Mouse (Mus musculus): ENCODE measurements around the gene Mief2.

The Mief2 gene

DNA sequence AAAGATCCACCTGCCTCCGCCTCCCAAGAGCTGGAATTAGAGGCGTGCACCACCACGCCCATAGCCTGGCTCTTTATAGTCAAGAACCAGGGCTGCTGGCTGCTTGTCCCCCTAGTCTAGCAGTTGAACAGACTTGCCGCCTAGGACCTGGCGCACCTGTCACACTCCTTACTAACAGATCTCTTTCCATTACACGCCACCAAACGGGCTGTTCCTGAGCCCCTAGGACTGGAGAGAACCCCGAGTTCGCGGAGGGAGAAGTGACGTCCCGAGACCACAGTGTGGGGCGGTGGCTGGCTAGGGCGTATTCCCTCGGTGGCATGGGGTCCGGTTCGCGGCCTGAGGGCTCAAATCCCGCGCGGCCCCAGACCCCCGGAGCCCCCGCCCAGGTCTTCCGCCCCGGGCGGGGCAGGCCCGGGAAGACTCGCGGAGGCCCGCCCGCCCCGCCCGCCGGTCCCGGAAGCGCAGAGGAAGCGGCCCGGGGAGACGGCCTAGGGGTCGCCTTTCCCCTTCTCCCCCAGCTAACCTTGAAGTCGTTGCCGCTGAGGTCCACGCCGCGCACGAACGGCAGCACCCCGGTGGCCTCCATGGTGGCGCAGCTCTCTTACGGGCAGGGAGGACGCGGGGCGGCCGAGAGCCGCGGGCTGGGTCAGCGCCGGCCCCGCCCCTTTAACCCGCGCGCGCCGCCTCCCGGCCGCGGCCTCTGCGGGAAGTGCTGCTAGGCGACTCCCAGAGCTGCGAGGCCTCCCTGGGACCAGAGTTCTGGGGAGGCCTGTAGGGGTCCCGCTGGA lies 1.4 kb upstream of the Mief2 start, which contains the start of gene Flii:
TSS of gene Flii (minus strand) at position 663 of the 791 bp plus-strand sequence.
- peak; percentile 70 for DNase-seq

- DNase-seq, result no peak
These were observed 632 bp upstream of the Mief2 start for GRCm38 (mm10) chr11:60727392-60728140.

DNA sequence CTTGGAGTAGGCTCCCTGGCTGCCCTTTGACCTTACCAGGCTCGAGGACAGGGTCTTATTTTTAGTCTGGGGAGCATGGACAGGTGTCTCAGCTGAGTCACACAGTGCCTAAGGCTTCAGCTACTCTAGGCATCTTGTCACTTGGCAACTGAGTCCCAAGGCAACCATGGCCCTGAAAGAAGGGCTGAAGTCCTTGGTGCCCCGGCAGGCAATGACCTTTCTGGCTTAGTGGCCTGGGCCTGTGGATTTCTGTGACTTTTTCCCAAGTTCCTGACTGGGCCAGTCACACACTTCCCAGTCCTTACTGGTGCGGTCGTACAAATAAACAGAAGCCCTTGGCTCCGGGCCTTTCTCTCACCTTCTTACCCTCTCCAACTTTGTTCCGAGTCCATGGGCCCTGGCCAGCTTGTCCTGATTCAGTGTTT lies 1.0 kb downstream of the Mief2 start:
- DNase-seq, result no peak

GRCm38 (mm10) chr11:60730169-60730568 lies 2.0 kb downstream of the Mief2 start:
- DNase-seq, result no peak

- DNase-seq, result no peak
These were observed 3.1 kb downstream of the Mief2 start for GRCm38 (mm10) chr11:60731251-60731650.

- no peak for DNase-seq
These were observed 6.0 kb downstream of the Mief2 start for GRCm38 (mm10) chr11:60734206-60734605.

GRCm38 (mm10) chr11:60735191-60735590 lies 7.0 kb downstream of the Mief2 start:
- no peak for DNase-seq

GRCm38 (mm10) chr11:60736491-60736890 lies 8.3 kb downstream of the Mief2 start:
- no peak for DNase-seq

DNA sequence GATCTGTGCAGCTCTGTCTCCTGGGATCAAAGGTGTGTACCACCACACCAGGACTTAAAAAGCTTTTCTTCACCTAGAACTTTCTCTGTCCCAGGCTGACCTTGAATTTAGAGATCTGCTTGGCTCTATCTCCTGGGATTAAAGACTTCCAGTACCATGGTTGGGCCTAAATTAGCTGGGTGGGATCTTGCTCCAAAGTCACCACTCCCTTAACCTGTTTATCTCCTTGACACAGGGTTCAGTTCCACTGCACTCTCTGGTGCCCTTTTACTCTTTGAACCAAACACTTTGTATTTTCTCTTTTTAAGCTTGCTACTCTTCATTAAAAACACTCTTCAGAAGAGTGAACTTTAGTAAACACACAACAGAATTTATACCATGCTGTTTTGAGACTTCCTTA lies 9.3 kb downstream of the Mief2 start:
- DNase-seq, result no peak

- no peak for DNase-seq
These were observed 12.1 kb downstream of the Mief2 start for GRCm38 (mm10) chr11:60740321-60740720.

DNA sequence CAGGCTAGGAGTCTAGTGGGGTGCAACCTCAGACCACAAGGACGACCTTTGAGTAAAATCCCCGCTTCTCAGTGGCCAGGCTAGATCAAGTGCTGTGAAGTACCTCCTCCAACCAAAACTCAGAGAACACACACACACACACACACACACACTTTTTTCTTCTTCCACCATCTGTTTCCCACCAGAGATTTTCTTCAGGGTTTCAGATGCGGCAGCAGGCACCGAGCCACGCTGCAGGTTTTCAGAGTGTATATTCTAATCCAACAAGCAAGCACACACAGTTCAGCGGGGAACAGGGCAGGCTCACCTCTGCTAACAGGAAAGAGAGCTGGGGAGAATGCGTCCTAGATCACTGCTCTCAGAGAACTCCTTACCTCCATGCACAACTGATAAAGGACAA lies 27.4 kb downstream of the Mief2 start:
- no peak for DNase-seq

GRCm38 (mm10) chr11:60761681-60762080 lies 33.5 kb downstream of the Mief2 start:
- DNase-seq, result no peak

DNA sequence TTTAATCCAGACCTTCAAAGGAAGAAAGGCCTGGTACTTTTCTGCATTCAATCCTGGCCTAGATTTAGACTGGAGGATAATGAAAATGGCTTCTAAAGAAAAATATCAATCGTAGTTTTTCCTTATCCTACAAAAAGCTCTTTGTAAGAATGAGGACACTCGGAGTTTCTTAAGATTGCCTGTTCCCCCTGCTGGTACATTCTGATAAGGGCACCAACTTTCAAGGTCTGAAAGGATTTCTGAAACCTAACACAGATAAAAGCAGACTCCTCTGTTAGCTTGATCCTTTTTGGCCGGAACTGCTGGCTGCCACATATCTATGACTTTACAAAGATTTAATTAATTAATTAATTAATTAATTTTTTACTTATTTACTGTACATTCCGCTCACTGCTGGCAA lies 38.8 kb downstream of the Mief2 start:
- DNase-seq, result no peak

GRCm38 (mm10) chr11:60769322-60769721 lies 41.1 kb downstream of the Mief2 start:
- DNase-seq, result no peak

DNA sequence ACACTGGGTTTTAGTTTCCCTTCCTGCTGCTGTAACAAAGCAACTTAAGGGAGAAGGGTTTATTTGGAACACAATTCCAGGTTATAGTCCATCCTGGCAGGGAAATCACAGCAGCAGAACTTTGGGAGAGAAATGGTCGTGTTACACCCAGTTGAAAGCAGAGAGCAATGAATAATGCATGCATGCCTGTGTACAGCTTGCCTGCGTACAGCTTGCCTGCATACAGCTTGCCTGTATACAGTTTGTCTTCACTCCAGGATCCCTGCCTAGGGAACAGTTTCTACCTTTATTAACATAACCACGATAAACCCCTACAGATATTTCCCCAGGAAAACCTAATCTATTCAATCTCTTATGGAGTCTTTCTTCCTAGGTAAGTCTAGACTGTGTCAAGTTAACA lies 42.6 kb downstream of the Mief2 start:
- no peak for DNase-seq

GRCm38 (mm10) chr11:60772161-60772560 lies 44.0 kb downstream of the Mief2 start:
- DNase-seq, result no peak

DNA sequence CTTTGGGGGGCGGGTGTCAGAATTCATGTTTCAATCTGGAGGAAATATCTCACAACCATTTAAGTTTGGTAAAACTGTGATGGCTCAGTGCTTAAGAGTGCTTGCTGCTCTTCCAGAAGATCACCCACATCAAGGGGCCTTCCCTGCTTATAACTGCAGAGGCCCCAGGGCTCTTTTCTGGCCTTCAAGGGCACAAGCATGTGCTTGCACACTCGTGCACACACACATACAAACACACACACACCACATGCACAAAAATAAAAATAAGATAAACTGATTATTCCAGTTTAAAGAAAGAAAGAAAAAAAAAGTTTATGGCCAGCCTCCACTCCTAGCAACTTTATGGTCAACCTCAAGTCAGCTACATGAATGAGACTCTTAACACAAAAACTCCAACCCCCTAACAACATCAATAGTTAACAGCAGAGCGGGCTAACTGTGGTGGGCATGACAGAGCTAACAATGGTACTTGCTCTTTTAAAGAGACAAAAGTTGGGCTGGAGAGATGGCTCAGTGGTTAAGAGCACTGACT lies 46.0 kb downstream of the Mief2 start:
- no peak for DNase-seq

- DNase-seq, result no peak
These were observed 46.6 kb downstream of the Mief2 start for GRCm38 (mm10) chr11:60774841-60775240.

DNA sequence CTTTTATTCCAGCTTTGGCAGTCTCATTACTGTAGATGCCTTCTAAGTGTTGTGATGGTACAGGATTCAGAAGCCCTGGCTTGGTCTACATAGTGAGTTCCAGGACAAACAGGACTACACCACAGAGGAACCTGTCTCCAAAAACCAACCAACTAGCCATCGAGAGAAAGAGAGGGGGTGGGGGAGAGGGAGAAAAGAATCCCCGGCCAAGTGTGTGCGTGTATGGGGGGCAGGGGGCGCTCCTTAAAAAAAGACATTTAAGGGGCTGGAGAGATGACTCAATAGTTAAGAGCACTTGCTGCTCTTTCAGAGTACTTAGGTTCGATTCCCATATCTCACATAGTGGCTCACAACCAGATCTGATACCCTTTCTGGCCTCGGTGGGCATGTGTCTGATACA lies 47.4 kb downstream of the Mief2 start:
- no peak for DNase-seq

- DNase-seq, result no peak
These were observed 48.1 kb downstream of the Mief2 start for GRCm38 (mm10) chr11:60776107-60776828.

GRCm38 (mm10) chr11:60776829-60777740 lies 48.9 kb downstream of the Mief2 start, which contains the start of the genes Top3a and Smcr8:
TSS of gene Top3a (minus strand) at chr11:60777365.
TSS of gene Smcr8 (plus strand) at chr11:60777524.
- DNase-seq, result peak; percentile 69

DNA sequence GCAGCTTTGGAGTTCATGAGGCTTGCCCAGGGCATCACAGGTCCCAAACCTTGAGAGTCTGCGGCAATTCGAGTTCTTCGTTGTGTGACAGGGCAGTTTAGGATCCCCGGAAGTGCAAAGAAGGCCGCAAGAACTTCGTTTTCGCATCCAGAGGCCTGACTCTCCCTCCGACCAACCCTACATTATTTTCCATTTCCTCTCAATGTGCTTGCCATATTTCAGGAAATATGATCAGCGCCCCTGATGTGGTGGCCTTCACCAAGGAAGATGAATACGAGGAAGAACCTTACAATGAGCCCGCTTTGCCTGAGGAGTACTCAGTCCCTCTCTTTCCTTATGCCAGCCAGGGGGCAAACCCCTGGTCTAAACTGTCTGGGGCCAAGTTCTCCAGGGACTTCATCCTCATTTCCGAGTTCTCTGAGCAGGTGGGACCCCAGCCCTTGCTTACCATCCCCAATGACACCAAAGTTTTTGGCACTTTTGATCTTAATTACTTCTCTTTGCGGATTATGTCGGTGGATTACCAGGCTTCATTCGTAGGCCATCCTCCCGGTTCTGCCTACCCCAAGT lies 49.7 kb downstream of the Mief2 start:
- DNase-seq, result no peak

Data from cerebellum, adult 11 months (tissue).